Mouse (Mus musculus): ENCODE measurements around the gene Siglech.
A peak's percentile ranks its signal among the peaks of the same experiment; 100 is the strongest.
"Not testable (repeated sequence)": the region's sequence is repeated elsewhere in the genome, so short reads cannot be mapped to it uniquely, and the experiment has no call there.

Gene Siglech

GRCm38 (mm10) chr7:55767926-55768325 lies at the start of gene Siglech:
TSS of gene Siglech (plus strand) at chr7:55768178.
- DNase-seq = no peak

- no peak for DNase-seq
Observed at GRCm38 (mm10) chr7:55722673-55723072, 45.3 kb upstream of the Siglech start.

- DNase-seq = no peak
Observed at GRCm38 (mm10) chr7:55728903-55729302, 39.1 kb upstream of the Siglech start.

DNA sequence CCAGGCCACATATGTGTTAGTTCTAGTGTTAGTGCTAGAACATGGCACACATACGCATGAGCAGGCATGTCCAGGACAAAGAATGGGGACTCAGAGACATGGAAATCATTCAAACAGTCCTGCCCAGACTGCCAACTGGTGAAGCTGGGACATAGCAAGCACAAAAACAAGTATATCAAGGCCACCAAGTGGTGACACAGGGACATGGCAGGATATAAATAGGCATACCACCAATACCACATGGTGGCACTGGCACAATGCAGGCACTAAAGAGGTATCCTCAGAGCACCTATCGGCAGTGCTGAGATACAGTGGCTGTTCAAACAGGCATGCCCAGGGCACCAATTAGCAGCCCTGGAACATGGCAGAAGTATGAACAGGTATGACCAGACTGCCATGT lies 33.5 kb upstream of the Siglech start:
- no peak for DNase-seq

- DNase-seq = peak; percentile 24
Observed at GRCm38 (mm10) chr7:55737125-55737912, 30.7 kb upstream of the Siglech start.

- no peak for DNase-seq
Observed at GRCm38 (mm10) chr7:55743614-55744267, 24.2 kb upstream of the Siglech start.

- DNase-seq = no peak
Observed at GRCm38 (mm10) chr7:55744566-55745220, 23.3 kb upstream of the Siglech start.

- no peak for DNase-seq
Observed at GRCm38 (mm10) chr7:55750841-55751240, 17.1 kb upstream of the Siglech start.

DNA sequence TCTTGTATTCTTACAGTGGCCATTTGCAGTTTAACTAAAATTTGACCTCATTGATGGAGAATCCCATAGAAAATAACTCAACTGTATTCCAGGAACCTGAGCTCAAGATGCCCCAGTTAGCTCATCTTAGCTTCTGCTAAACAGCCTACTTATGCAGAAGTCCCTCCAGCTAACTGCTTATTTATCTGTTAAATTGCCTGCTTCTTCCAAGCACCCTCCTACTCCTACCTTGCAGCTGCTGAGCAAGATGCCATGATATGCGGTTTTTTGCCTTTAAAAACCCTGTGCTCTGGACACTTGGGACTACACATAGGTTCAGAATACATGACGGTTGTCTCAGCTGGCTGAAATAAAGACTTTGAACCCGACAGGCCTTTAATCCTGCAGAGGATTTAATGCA lies 8.6 kb upstream of the Siglech start:
- DNase-seq = no peak

GRCm38 (mm10) chr7:55780011-55780410 lies 12.0 kb downstream of the Siglech start:
- DNase-seq = no peak

DNA sequence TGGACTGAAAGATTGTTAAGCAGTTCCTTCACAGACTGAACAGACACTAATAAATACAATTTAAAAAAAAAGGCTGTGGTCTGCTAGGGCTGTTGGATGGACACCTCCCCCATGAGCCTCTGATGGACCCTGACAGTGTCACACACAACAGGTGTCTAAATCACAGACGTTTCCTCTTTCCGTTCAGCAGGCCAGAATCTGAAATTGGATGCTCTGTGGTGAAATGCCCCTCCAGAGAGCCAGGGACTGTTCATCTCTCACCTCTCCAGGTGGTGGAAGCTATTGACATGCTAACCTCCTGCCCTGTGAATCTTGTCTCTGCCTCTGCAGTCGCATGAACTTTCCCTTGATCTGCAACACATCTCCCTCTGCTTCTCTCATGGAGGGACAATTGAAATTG lies 14.5 kb downstream of the Siglech start:
- DNase-seq = no peak

GRCm38 (mm10) chr7:55784580-55784979 lies 16.6 kb downstream of the Siglech start:
- DNase-seq = peak; percentile 31

DNA sequence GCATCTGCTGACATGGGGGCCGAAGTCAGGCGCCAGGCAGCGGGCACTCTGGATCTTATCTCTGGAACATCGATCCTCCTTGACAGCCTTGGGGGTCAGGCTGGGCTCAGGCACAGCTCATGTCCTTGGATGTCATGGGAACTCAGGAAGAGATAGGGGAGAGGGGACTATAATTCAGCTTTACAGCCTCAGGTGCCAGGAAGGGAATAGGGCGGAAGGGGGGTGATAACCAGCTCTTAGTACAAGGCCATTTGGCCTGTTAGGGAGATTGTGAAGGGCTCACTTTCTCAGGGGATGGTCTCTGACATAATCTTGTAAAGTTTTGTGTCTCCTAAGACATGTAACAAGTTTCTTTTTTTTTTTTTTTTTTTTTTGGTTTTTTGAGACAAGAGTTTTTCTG lies 22.6 kb downstream of the Siglech start:
- DNase-seq = not testable (repeated sequence)

- no peak for DNase-seq
Observed at GRCm38 (mm10) chr7:55792280-55792679, 24.3 kb downstream of the Siglech start.

DNA sequence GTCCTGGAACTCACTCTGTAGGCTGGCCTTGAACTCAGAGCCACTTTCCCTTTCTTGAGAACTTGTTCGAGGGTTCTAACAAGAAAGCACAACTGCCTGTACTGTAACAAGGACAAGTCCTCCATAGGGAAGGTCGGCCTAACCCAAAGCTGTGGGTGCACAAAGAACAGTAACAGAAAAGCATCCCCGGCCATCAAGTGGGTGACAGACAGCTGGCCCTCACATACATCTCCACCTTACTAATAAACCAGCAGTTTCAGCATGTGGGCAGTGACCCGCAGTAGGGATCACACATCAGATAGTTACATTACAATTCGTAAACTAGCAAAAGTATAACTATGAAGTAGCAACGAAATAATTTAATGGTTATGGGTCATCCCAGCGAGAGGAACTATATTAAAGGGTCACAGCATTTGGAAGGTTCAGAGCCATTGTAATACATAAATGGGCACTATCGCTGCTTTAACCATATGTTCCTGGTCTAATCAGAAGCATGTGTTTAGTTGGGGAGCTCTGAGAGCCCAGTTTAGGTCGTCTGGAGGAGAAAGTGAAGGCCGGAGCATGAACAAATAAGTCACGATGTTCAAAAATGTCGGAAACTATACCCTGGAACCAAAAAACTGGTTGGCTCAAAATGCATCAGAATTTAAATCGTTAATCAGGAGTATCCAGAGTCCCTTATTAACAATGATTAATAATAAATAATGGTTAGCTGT lies 25.4 kb downstream of the Siglech start:
- no peak for DNase-seq

GRCm38 (mm10) chr7:55793952-55794603 lies 26.1 kb downstream of the Siglech start, which contains the start of gene Tubgcp5:
TSS of gene Tubgcp5 (plus strand) at chr7:55794154.
- DNase-seq = peak; percentile 98

DNA sequence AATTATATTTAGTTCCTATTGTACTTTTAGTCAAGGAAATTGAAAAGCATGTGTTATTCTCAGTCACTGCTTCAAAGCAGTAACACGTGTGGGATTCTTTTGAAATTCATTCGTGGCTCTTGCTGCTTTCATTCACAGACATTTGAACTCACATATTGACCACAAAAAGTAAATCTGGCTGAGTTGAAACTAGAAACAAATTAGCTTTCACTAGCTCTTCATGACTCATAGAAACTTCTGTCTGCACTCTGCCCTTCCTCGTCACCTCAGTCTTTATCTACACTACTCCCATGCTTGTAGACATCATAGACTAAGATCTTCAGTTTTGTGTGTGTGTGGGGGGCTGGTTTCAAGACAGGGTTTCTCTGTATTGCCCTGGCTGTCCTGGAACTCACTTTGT lies 32.0 kb downstream of the Siglech start:
- no peak for DNase-seq

GRCm38 (mm10) chr7:55809967-55810366 lies 42.0 kb downstream of the Siglech start:
- DNase-seq = no peak

GRCm38 (mm10) chr7:55824468-55824867 lies 56.5 kb downstream of the Siglech start:
- no peak for DNase-seq

DNA sequence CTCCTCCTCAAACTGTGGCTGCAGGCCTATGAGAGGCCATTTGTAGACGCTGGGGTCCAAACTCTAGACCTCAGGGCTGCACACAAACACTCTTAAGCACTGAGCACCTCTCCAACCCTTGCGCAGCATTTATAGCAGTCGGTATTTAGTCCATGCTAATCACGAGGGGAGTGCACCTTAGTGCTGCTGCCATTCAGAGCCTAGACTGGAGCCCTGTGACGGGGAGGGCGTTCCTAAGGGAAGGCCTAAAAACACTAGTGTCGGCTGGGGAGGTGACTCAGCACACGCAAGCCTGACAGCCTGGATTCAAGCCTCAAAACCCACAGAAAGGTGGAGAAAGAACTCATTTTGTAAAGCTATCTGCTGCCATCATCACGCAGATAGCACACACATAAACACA lies 59.6 kb downstream of the Siglech start:
- DNase-seq = no peak
